Mouse (Mus musculus): ENCODE results near the gene Nlk. TPM values are rescaled to one million over a fixed set of nuclear protein-coding genes. Genes with fewer than 3 reads are reported as not detected.

Nlk gene
- total RNA-seq, 2 experiments from 2014 or later = 48.6 to 53.6 TPM

Other genes with a start within 250 kb of the Nlk start
- gene Slc46a1, start 231.7 kb downstream of the Nlk start, total RNA-seq (2021) = 10 to 100 TPM; 31.9 to 40.0 TPM
- gene Sarm1, start 199.6 kb downstream of the Nlk start, total RNA-seq (2021) = 1 to 10 TPM; 4.5 to 5.9 TPM
- gene Vtn, start 198.3 kb downstream of the Nlk start, total RNA-seq (2021) = 1 to 10 TPM; 1.6 to 3.2 TPM
- gene Sebox, start 193.9 kb downstream of the Nlk start, total RNA-seq (2021) = not detected
- 10 to 100 TPM; 27.3 to 36.0 TPM for gene Tmem199, start 185.2 kb downstream of the Nlk start, total RNA-seq (2021)
- gene Poldip2, start 185.2 kb downstream of the Nlk start, total RNA-seq (2021) = 100 to 1,000 TPM; 149 to 156 TPM
- gene Tnfaip1, start 161.0 kb downstream of the Nlk start, total RNA-seq (2021) = 10 to 100 TPM; 45.0 to 45.3 TPM
- 100 to 1,000 TPM in 1 of 2 experiments, 10 to 100 TPM in 1; 94.3 to 106 TPM for gene Ift20, start 161.0 kb downstream of the Nlk start, total RNA-seq (2021)
- gene Tmem97, start 146.6 kb downstream of the Nlk start, total RNA-seq (2021) = 10 to 100 TPM; 37.8 to 59.8 TPM
- gene Ccnq, start 54.4 kb upstream of the Nlk start, total RNA-seq (2021) = 10 to 100 TPM; 43.4 to 69.7 TPM
- 10 to 100 TPM; 36.7 to 55.7 TPM for gene Lyrm9, start 129.2 kb upstream of the Nlk start, total RNA-seq (2021)
- gene Nos2, start 223.4 kb upstream of the Nlk start, total RNA-seq (2021) = 1 to 10 TPM in 1 of 2 experiments, under 1 TPM in 1; 0.89 to 1.8 TPM

Data from adrenal gland, postnatal 36 days (tissue).